Mouse (Mus musculus) spleen, adult 2 months (tissue): ENCODE measurements at regions not wholly inside any gene's neighbourhood (a gene's known extent, or its start where the extent isn't known, plus 50 kb on each side); places are given as distances from the start of the nearest gene placed in this dataset.

Experiments used
- CTCF ChIP-seq: fragments of 200-500 bp; IDR thresholded peaks from 2 replicates; pipeline ENCODE4 v1.5.1; 2011; ENCODE audit warnings: mild to moderate bottlenecking, inconsistent platforms; ENCODE audit not compliant: insufficient read depth, insufficient read length, insufficient replicate concordance; ENCODE audit errors: extremely low read depth
- POLR2A ChIP-seq: fragments of 200-500 bp; IDR thresholded peaks from 2 replicates; pipeline ENCODE4 v1.6.1; 2011; ENCODE audit warnings: low read depth, low read length, inconsistent platforms

GRCm38 (mm10) chr1:89019778-89020373, 50.3 kb upstream of the Sh3bp4 start:
- TF ChIP-seq CTCF (no peak), POLR2A (no peak)
